Mouse (Mus musculus): ENCODE measurements around the gene Sp9. TPM values are rescaled to one million over a fixed set of nuclear protein-coding genes. Genes with fewer than 3 reads are reported as not detected.

Sp9 gene
- polyA plus RNA-seq (2011; ENCODE audit: insufficient read depth, insufficient read length, low replicate concordance, missing spikeins): not detected in 2 replicates

DNA sequence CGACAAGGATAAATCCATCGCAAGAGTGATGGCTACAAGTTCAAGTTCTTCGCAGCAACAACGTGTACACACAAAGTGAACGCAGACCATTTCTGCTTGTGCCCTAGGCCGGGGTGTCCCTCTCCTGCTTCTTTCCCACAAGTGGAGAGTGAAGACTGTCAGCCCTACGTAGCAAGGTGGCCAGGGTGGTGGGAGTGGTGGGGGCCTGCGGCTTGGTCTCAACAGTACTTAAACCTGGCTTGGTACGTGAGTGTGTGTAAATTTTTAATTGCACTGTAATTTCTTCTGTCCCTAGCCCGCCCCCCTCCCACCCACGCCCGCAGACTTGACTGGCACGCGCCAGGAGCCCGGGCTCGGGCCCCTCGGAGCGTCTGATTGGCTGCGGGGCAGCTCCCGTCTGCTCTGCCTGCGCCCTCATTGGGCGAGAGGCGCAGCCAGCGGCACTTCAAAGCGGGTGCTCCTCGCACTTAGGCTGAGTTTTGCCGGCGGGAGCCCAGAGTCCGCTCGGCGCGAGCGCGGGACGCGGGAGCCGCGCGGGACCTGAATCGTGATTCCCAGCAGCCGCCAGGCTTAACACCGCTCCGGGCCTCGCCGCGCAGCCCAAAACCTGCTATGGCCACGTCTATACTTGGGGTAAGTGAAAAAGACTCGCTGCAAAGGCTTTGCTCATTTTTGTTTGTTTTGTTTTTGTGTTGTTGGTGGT, at the start of gene Sp9:
Sp9 (plus strand) TSS at position 467 of the 703 bp plus-strand sequence.
- Histone ChIP-seq H3K4me1 (ENCODE audit: control insufficient read depth, insufficient read depth, low read length) (no peaks in the 10 kb centered on the region; the same call in 1 of the 2 replicates), H3K4me3 (replicated peaks; ENCODE audit: control insufficient read depth, low read depth, low read length) (no peak within 1 kb of the TSS), H3K27ac (ENCODE audit: control insufficient read depth, insufficient read depth, low read depth, low read length, poor library complexity) (no peak within 1 kb of the TSS)
- 2% methylated on average over 48 of the region's 48 CpGs for WGBS
- TF ChIP-seq POLR2A (IDR thresholded peaks at IDR 0.05; ENCODE audit: borderline replicate concordance, control insufficient read depth, low read depth, low read length): no peak
- no peak for TF ChIP-seq CTCF (IDR thresholded peaks at IDR 0.05; ENCODE audit: control insufficient read depth, insufficient read depth, low read length)

DNA sequence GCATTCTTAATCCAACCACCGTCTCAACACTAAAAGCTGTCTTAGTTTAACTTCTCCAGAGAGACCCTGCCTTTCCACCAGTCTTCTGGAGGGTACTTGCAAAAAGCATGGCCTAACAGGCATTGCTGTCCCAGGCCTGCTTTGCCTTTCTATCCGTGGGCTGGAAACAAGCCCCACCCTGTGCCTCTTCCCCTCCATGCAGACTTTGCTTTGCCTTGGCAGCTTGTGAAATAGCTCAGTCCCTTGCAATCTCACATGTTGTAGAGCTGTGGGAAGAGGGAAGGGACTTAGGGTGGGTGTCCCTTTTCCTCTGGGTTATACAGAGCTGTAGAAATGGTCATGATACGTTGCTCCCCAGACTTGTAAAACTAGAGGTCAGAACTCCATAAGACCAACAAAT, 40.6 kb upstream of the Sp9 start:
- Histone ChIP-seq H3K4me3 (replicated peaks; ENCODE audit: control insufficient read depth, low read depth, low read length) (no peak overlapping the region), H3K27ac (ENCODE audit: control insufficient read depth, insufficient read depth, low read depth, low read length, poor library complexity) (no peak overlapping the region), H3K4me1 (ENCODE audit: control insufficient read depth, insufficient read depth, low read length) (no peaks in the 10 kb centered on the region)
- WGBS: 53% methylated on average over 3 of the region's 3 CpGs
- TF ChIP-seq POLR2A (IDR thresholded peaks at IDR 0.05; ENCODE audit: borderline replicate concordance, control insufficient read depth, low read depth, low read length) (no peak), CTCF (IDR thresholded peaks at IDR 0.05; ENCODE audit: control insufficient read depth, insufficient read depth, low read length) (no peak)

DNA sequence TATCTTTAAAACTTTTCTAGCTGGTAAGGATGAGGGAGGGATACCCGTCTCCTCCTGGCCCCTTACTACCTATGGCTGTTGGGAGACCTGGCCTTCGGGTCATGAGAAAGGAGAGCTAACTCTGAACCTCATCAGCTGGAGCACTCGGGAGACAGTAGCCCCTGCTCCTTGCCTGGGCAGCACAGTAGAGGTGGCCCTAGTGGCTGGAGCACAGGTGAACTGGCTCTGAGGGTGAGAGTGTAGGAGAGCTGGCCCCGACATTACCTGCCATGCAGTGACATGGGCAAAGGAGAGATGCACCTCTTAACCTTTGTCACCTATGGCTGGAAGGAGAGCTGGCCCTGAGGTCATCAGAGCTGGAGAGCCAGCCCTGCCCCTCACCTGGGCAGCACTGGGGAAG, 30.4 kb upstream of the Sp9 start:
- no peak overlapping the region for H3K4me3 ChIP-seq (replicated peaks; ENCODE audit: control insufficient read depth, low read depth, low read length)
- 72% methylated on average over 4 of the region's 4 CpGs for whole genome bisulfite sequencing
- H3K4me1 ChIP-seq (ENCODE audit: control insufficient read depth, insufficient read depth, low read length): no peaks in the 10 kb centered on the region
- H3K27ac ChIP-seq (ENCODE audit: control insufficient read depth, insufficient read depth, low read depth, low read length, poor library complexity): no peak overlapping the region
- TF ChIP-seq CTCF (IDR thresholded peaks at IDR 0.05; ENCODE audit: control insufficient read depth, insufficient read depth, low read length) (no peak), POLR2A (IDR thresholded peaks at IDR 0.05; ENCODE audit: borderline replicate concordance, control insufficient read depth, low read depth, low read length) (no peak)

DNA sequence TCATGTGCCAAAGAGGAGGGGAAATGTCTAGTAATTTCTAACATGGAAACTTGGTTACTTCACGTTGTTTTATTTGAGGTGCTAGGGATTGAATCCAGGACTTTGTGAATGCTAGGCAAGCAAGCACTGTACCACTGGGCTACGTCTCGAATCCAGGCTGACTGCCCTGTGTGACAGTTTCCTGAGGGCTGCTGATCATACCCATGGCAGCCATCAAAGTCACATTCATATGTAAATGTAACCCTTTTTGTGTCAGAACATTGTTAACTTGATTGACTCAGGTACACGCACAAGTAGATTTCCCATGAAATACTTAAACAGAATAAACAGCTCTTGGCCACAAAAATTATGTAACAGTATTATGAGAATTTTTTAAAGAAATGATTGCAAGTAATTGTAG, 23.0 kb upstream of the Sp9 start:
- H3K27ac ChIP-seq (ENCODE audit: control insufficient read depth, insufficient read depth, low read depth, low read length, poor library complexity): no peak overlapping the region
- TF ChIP-seq POLR2A (IDR thresholded peaks at IDR 0.05; ENCODE audit: borderline replicate concordance, control insufficient read depth, low read depth, low read length): no peak
- 85% methylated on average over 4 of the region's 4 CpGs for WGBS
- H3K4me3 ChIP-seq (replicated peaks; ENCODE audit: control insufficient read depth, low read depth, low read length): no peak overlapping the region
- no peaks in the 10 kb centered on the region for H3K4me1 ChIP-seq (ENCODE audit: control insufficient read depth, insufficient read depth, low read length)

- Histone ChIP-seq H3K27ac (ENCODE audit: control insufficient read depth, insufficient read depth, low read depth, low read length, poor library complexity) (no peak overlapping the region; the same call in 1 of the 2 replicates), H3K4me3 (replicated peaks; ENCODE audit: control insufficient read depth, low read depth, low read length) (no peak overlapping the region), H3K4me1 (ENCODE audit: control insufficient read depth, insufficient read depth, low read length) (no peaks in the 10 kb centered on the region)
- no peak for TF ChIP-seq CTCF (IDR thresholded peaks at IDR 0.05; ENCODE audit: control insufficient read depth, insufficient read depth, low read length)
- no peak for TF ChIP-seq POLR2A (IDR thresholded peaks at IDR 0.05; ENCODE audit: borderline replicate concordance, control insufficient read depth, low read depth, low read length)
- WGBS: 14% methylated on average over 16 of the region's 16 CpGs
Observed at GRCm38 (mm10) chr2:73263172-73263765, 8.5 kb upstream of the Sp9 start.

DNA sequence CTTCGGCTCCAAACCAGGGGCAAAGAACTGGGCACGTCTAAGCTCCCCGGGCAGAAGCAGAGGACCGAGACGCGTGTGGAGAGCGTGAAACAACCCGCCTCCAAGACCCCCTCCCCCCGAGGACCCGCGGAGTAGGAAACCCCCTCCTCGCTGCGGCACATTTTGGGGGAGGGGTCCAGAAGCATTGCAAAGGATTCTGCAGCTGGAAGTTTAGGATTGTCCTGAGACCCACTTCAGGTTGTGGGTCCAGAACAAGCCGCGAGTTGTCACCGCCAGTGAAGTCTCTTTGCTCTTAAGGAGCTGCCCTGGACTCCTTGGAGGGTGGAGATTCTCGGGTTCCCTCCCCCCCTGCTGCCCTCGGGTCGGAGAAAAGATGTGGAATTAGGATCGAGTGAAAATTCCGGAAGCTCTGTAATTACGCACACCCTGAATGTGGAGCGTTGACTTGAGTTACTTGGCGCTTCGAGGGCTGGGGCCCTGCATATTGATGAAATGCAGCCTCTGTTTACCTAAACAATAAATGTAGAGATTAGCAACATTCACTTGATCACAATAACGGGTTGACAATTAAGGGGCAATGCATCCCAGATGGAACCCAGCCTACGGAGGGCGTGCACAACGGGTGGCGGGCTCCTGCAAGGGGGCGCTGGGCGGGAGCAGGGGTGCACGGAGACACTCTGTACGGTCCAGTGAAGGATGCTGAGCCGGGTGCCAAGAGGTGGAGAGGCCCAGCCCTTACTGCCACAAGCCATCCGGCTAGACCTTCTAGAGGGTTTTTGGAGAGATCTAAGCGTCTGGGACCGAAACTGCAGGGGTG, 7.7 kb upstream of the Sp9 start:
- Histone ChIP-seq H3K4me1 (ENCODE audit: control insufficient read depth, insufficient read depth, low read length) (no peaks in the 10 kb centered on the region), H3K4me3 (replicated peaks; ENCODE audit: control insufficient read depth, low read depth, low read length) (no peak overlapping the region), H3K27ac (ENCODE audit: control insufficient read depth, insufficient read depth, low read depth, low read length, poor library complexity) (no peak overlapping the region; the same call in 1 of the 2 replicates)
- WGBS: 5% methylated on average over 38 of the region's 38 CpGs
- TF ChIP-seq POLR2A (IDR thresholded peaks at IDR 0.05; ENCODE audit: borderline replicate concordance, control insufficient read depth, low read depth, low read length) (no peak), CTCF (IDR thresholded peaks at IDR 0.05; ENCODE audit: control insufficient read depth, insufficient read depth, low read length) (no peak)

DNA sequence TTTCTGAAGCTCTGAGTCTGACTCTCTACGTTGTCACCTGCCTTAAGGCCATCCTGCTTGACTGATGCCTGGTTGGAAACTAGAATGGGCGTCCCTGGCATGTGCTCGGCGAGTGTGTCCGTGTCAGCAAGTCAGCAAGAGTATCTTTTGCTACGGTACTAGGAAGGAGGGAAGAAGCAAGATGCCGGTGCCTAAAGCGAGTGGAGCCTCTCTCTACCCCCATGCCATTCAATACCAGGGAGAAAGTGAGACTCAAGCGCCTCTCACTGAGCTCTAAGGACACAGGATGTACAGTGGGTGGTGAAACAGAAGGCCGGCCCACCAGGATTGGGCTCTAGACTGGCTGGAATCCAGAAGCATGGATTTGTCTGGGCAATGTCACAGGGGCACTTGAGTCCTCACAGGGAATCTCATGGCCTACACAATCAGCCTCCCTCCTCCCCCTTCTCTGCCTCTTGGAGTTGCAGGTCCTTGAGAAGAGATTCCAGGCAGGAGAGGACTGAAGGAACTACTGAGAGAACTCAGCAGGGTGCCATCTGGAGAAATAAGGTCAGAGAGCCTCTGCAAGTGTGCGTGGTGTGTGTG, 7.0 kb upstream of the Sp9 start:
- Histone ChIP-seq H3K27ac (ENCODE audit: control insufficient read depth, insufficient read depth, low read depth, low read length, poor library complexity) (no peak overlapping the region), H3K4me3 (replicated peaks; ENCODE audit: control insufficient read depth, low read depth, low read length) (no peak overlapping the region), H3K4me1 (ENCODE audit: control insufficient read depth, insufficient read depth, low read length) (no peaks in the 10 kb centered on the region)
- whole genome bisulfite sequencing: 9% methylated on average over 11 of the region's 11 CpGs
- TF ChIP-seq CTCF (IDR thresholded peaks at IDR 0.05; ENCODE audit: control insufficient read depth, insufficient read depth, low read length) (no peak), POLR2A (IDR thresholded peaks at IDR 0.05; ENCODE audit: borderline replicate concordance, control insufficient read depth, low read depth, low read length) (no peak)

DNA sequence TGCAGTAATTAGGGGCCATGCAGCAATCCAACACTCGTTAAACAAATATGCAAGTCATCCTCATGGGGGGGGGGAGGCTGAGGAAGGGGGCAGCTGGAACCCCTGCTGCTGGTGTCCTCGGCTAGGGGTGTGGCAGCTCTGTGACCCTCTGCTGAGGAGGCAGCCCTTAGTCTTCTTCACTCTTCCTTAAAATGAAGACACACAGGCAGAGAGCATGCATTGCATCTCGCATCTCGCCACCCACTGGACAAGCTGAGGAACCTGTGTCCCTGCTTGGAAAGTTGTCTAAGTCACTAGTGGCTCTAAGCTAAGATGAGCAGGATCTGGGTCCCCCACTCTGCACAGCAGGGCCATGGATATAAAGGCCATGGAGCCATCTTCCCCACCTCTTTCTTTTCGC, 5.7 kb upstream of the Sp9 start:
- H3K27ac ChIP-seq (ENCODE audit: control insufficient read depth, insufficient read depth, low read depth, low read length, poor library complexity): no peak overlapping the region
- WGBS: 7% methylated on average over 5 of the region's 5 CpGs
- H3K4me3 ChIP-seq (replicated peaks; ENCODE audit: control insufficient read depth, low read depth, low read length): no peak overlapping the region
- H3K4me1 ChIP-seq (ENCODE audit: control insufficient read depth, insufficient read depth, low read length): no peaks in the 10 kb centered on the region
- TF ChIP-seq POLR2A (IDR thresholded peaks at IDR 0.05; ENCODE audit: borderline replicate concordance, control insufficient read depth, low read depth, low read length): no peak
- TF ChIP-seq CTCF (IDR thresholded peaks at IDR 0.05; ENCODE audit: control insufficient read depth, insufficient read depth, low read length): no peak
